9 mouse cellular contexts compared by ENCODE assay signal in the genomic region with DNA sequence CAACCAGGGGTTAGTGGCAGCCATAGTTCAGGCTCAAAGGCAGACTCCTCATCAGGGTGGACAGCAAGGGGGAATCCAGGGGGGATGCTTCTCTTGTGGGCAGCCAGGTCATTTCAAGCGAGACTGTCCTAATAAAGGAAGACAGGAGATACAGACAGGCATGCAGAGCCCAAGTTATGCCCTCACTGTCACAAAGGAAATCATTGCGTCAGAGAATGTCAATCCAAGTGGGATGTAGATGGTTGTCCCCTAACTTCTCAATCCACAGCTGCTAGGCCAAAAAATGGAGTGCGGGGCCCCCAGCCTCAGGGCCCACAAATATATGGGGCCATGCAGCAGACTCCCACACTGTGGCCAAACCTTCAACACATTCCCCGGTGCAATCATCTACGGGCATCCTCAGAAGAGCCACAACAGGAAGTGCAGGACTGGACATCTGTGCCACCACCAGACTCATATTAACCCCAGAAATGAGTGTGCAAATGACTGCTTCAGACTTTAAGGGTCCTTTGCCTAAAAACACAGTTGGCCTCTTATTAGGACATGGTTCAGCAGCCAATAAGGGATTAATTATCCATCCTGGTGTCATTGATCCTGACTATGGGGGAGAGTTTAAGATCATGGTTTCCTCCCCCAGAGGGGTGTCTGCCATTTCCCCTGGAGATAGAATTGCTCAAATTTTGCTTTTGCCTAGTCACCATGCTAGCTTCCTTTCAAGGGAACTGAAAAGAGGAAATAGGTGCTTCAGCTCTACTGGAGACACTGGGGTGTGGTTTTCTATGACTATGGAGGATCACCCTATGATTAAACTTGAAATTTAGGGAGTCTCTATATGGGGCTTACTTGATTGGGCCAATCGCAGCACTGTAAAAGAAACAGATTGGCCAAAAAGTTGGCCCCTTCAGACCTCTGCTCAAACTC. TPM values are rescaled to one million over a fixed set of nuclear protein-coding genes. Genes with fewer than 3 reads are reported as not detected.
DNase-seq lines count a peak whose midpoint lies in the region; ATAC-seq and TF ChIP-seq lines count a peak whose summit lies in the region.
"Not testable (repeated sequence)": the region's sequence is repeated elsewhere in the genome, so short reads cannot be mapped to it uniquely, and the experiment has no call there.
"Had no signal": no experiment of that assay in that cellular context is flagged by ENCODE, and none has a peak within 500 bp of the region (broad histone marks: within the 10 kb centered on the region; RNA-seq: fewer than 3 reads in every experiment).

No protein-coding gene starts in this region.

- not testable (repeated sequence) for H3K27me3 ChIP-seq in MEL (ENCODE audit: control insufficient read depth in 1 of 2, insufficient read depth in 2 of 2, low read length in 2 of 2); splenic B cell, adult 2 months (ENCODE audit: control insufficient read depth, insufficient read depth, low read length, poor library complexity, severe bottlenecking)

- not testable (repeated sequence) for H3K9me3 ChIP-seq in MEL (replicated peaks; ENCODE audit: insufficient read depth, low read length)

- not testable (repeated sequence) for H3K27ac ChIP-seq in MEL (ENCODE audit: control insufficient read depth, low read depth, low read length)
- H3K27ac ChIP-seq in bone marrow macrophage, adult 2 months (ENCODE audit: insufficient read depth, low read depth, low read length) = peak overlapping the region; percentile 73

- peak in 1 of 2 experiments; percentile 44; a peak in 1 of 4 replicates for TF ChIP-seq EP300 in MEL (IDR thresholded peaks at IDR 0.05; ENCODE audit: low read depth in 1 of 2, low read length in 2 of 2)

- not testable (repeated sequence) for TF ChIP-seq RAD21 in MEL (IDR thresholded peaks at IDR 0.05; ENCODE audit: low read depth, low read length)

- not testable (repeated sequence) for H3K9ac ChIP-seq in MEL (ENCODE audit: control insufficient read depth, low read depth, low read length, poor library complexity, severe bottlenecking)

- TF ChIP-seq CTCF in MEL (IDR thresholded peaks at IDR 0.05 in 2 of 3, conservative IDR thresholded peaks at IDR 0.05 in 1 of 3; ENCODE audit: control insufficient read depth in 1 of 3, insufficient read depth in 1 of 3, low read depth in 2 of 3, low read length in 3 of 3, poor library complexity in 1 of 3, severe bottlenecking in 1 of 3); bone marrow macrophage, adult 2 months (IDR thresholded peaks at IDR 0.05; ENCODE audit: low read depth, low read length): not testable (repeated sequence)

- H3K4me1 ChIP-seq in MEL (ENCODE audit: control insufficient read depth in 1 of 2, insufficient read depth in 2 of 2, low read length in 2 of 2); bone marrow macrophage, adult 2 months (ENCODE audit: control insufficient read depth, insufficient read depth, low read length): not testable (repeated sequence)

- not testable (repeated sequence) for H3K36me3 ChIP-seq in MEL (ENCODE audit: control insufficient read depth in 1 of 2, insufficient read depth in 2 of 2, low read length in 2 of 2); splenic B cell, adult 2 months (ENCODE audit: control insufficient read depth, insufficient read depth, low read length, poor library complexity, severe bottlenecking)

- ATAC-seq in megakaryocyte progenitor cell, adult 5-6 weeks (replicated peaks; ENCODE audit: poor library complexity) = peak; percentile 90

- not testable (repeated sequence) for H3K79me2 ChIP-seq in MEL (ENCODE audit: control insufficient read depth, insufficient read depth, low read length, poor library complexity)

- TF ChIP-seq POLR2A in MEL (IDR thresholded peaks at IDR 0.05; ENCODE audit: control insufficient read depth in 1 of 2, insufficient read depth in 1 of 2, low read depth in 1 of 2, low read length in 2 of 2, poor library complexity in 1 of 2); bone marrow macrophage, adult 2 months (IDR thresholded peaks at IDR 0.05; ENCODE audit: borderline replicate concordance, low read depth, low read length): not testable (repeated sequence)

- peak; percentile 75 for DNase-seq in MEL (ENCODE audit: low read depth, low spot score)
- peak; percentile 79 for DNase-seq in heart, adult 11 months
- peak; percentile 6 for DNase-seq in lung, postnatal 36 days
- DNase-seq in splenic B cell, adult 2 months (ENCODE audit: low read depth, low spot score) = peak; percentile 17

- not testable (repeated sequence) for H3K4me3 ChIP-seq in MEL (ENCODE audit: control insufficient read depth in 1 of 2, insufficient read depth in 1 of 2, low read depth in 2 of 2, low read length in 2 of 2); bone marrow macrophage, adult 2 months (ENCODE audit: insufficient read depth, low read length)

RNA-seq across cellular contexts. Expression of a gene that starts 25.8 kb away (rescaled TPM):
- 0.08 TPM in 1 of 2 replicates, not detected in the other for total RNA-seq in MEL (2012; rRNA removed)
- not detected for polyA plus RNA-seq in MEL (2012; ENCODE audit: insufficient read depth in 1 of 2, insufficient read length in 2 of 2, low read depth in 1 of 2, low replicate concordance in 2 of 2, missing spikeins in 1 of 2)
- 0.19 and 1.7 TPM in 2 replicates for polyA plus RNA-seq in bone marrow macrophage, adult 2 months (2012; ENCODE audit: insufficient read depth, insufficient read length, missing spikeins)
- total RNA-seq in megakaryocyte progenitor cell, adult 5-6 weeks (2015) = 0.32 and 1.0 TPM in 2 replicates
- total RNA-seq in megakaryocyte progenitor cell, adult 5-6 weeks (2017) = 0.12 and 0.37 TPM in 2 replicates
- total RNA-seq: gastrocnemius, adult 8-10 months had no signal
- polyA plus RNA-seq: erythroblast, embryonic 14.5 days; G1E had no signal

Comparison
In these comparisons a context has a peak if more than half of its experiments do, and no peak if none do; other contexts are left out.
1. DNase-seq: peak in every context shown above with its lines; median percentile 79 in heart, adult 11 months; 75 in MEL; 17 in splenic B cell, adult 2 months; 6 in lung, postnatal 36 days.